Mouse (Mus musculus): Measurements from ENCODE around the gene Scgb2b3.

Gene Scgb2b3

GRCm38 (mm10) chr7:31362022-31362560 is at the start of gene Scgb2b3:
Scgb2b3 (minus strand) TSS chr7:31362072.
- Histone ChIP-seq H3K36me3 (ENCODE audit: insufficient read depth, low read length) (no peaks in the 10 kb centered on the region), H3K4me3 (replicated peaks; ENCODE audit: low read length) (no peak within 1 kb of the TSS), H3K27me3 (ENCODE audit: insufficient read depth, low read length) (no peaks in the 10 kb centered on the region), H3K4me1 (replicated peaks; ENCODE audit: low read depth, low read length) (no peaks in the 10 kb centered on the region), H3K9me3 (ENCODE audit: low read length) (peaks cover 75% of the 10 kb centered on the region)
- TF ChIP-seq NANOG (IDR thresholded peaks at IDR 0.05; ENCODE audit: borderline replicate concordance, low read length) = no peak
- TF ChIP-seq CTCF (conservative IDR thresholded peaks at IDR 0.05; ENCODE audit: low read length) = no peak
- no peak for TF ChIP-seq POU5F1 (IDR thresholded peaks at IDR 0.05; ENCODE audit: borderline replicate concordance, low read length)

GRCm38 (mm10) chr7:31375292-31375691 is 13.4 kb upstream of the Scgb2b3 start, which contains the start of gene Scgb1b3:
Scgb1b3 (plus strand) TSS chr7:31375592.
- H3K4me1 ChIP-seq (replicated peaks; ENCODE audit: low read depth, low read length) = no peaks in the 10 kb centered on the region
- peaks cover 76% of the 10 kb centered on the region for H3K9me3 ChIP-seq (ENCODE audit: low read length)
- no peaks in the 10 kb centered on the region for H3K36me3 ChIP-seq (ENCODE audit: insufficient read depth, low read length)
- no peaks in the 10 kb centered on the region for H3K27me3 ChIP-seq (ENCODE audit: insufficient read depth, low read length)
- H3K4me3 ChIP-seq (replicated peaks; ENCODE audit: low read length) = no peak within 1 kb of the TSS
- no peak for TF ChIP-seq NANOG (IDR thresholded peaks at IDR 0.05; ENCODE audit: borderline replicate concordance, low read length)
- no peak for TF ChIP-seq POU5F1 (IDR thresholded peaks at IDR 0.05; ENCODE audit: borderline replicate concordance, low read length)
- no peak for TF ChIP-seq CTCF (conservative IDR thresholded peaks at IDR 0.05; ENCODE audit: low read length)

All from E14TG2a.4 (cell line).